Mouse (Mus musculus) myocyte (in vitro differentiated cells): Measurements from ENCODE around the gene Med9. TPM values are rescaled to one million over a fixed set of nuclear protein-coding genes. Genes with fewer than 3 reads are reported as not detected.

Experiments used
- H3K27me3 ChIP-seq: one replicate; pipeline ENCODE4 v1.6.1; 2011; ENCODE audit not compliant: control insufficient read depth, insufficient read depth, insufficient read length
- H3K36me3 ChIP-seq: one replicate; pipeline ENCODE4 v1.6.1; 2011; ENCODE audit not compliant: control insufficient read depth, insufficient read depth
- H3K4me2 ChIP-seq: one replicate; pipeline ENCODE4 v1.6.1; 2011; ENCODE audit warnings: low read depth, control low read depth
- H3K4me3 ChIP-seq: one replicate; pipeline ENCODE4 v1.5.1; 2011; ENCODE audit warnings: mild to moderate bottlenecking, control low read depth, moderate library complexity
- H3K79me2 ChIP-seq: one replicate; pipeline ENCODE4 v1.6.1; 2011; ENCODE audit not compliant: control insufficient read depth, insufficient read depth
- H3ac ChIP-seq: one replicate; pipeline ENCODE4 v1.6.1; 2011; ENCODE audit not compliant: control insufficient read depth, insufficient read length
- CEBPB ChIP-seq: IDR thresholded peaks from 2 replicates; pipeline ENCODE4 v1.6.1; 2011; ENCODE audit warnings: mild to moderate bottlenecking, moderate library complexity; ENCODE audit not compliant: poor library complexity, insufficient read depth, severe bottlenecking
- E2F4 ChIP-seq: IDR thresholded peaks from one replicate; pipeline ENCODE4 v1.6.1; 2011; ENCODE audit warnings: mild to moderate bottlenecking, control low read depth, moderate library complexity; ENCODE audit not compliant: insufficient read depth
- MAX ChIP-seq: IDR thresholded peaks from one replicate; pipeline ENCODE4 v1.6.1; 2011; ENCODE audit warnings: low read depth, mild to moderate bottlenecking, control low read depth
- MYOD1 ChIP-seq, 3 experiments: IDR thresholded peaks; one replicate each; pipeline ENCODE4 v1.6.1; 2011; ENCODE audit warnings: control low read depth in 2 of 3, low read depth in 2 of 3, mild to moderate bottlenecking in 2 of 3, moderate library complexity in 1 of 3; ENCODE audit not compliant: insufficient read length in 2 of 3, control insufficient read depth in 1 of 3
- MYOG ChIP-seq, 3 experiments: IDR thresholded peaks; one replicate each; pipeline ENCODE4 v1.6.1; 2011; ENCODE audit warnings: control low read depth in 2 of 3, low read depth in 2 of 3, mild to moderate bottlenecking in 2 of 3; ENCODE audit not compliant: insufficient read length in 2 of 3, control insufficient read depth in 1 of 3, insufficient read depth in 1 of 3
- POLR2A ChIP-seq: IDR thresholded peaks from one replicate; pipeline ENCODE4 v1.6.1; 2011; ENCODE audit warnings: low read depth, mild to moderate bottlenecking, control low read depth, moderate library complexity; ENCODE audit not compliant: insufficient read length
- POLR2AphosphoS2 ChIP-seq: IDR thresholded peaks from one replicate; pipeline ENCODE4 v1.6.1; 2011; ENCODE audit warnings: low read depth, control low read depth; ENCODE audit not compliant: insufficient read length
- REST ChIP-seq: IDR thresholded peaks from one replicate; pipeline ENCODE4 v1.6.1; 2011; ENCODE audit warnings: mild to moderate bottlenecking, control low read depth, moderate library complexity; ENCODE audit not compliant: insufficient read depth, insufficient read length
- SRF ChIP-seq: IDR thresholded peaks from one replicate; pipeline ENCODE4 v1.6.1; 2011; ENCODE audit warnings: low read depth; ENCODE audit not compliant: control insufficient read depth, insufficient read length
- TCF12 ChIP-seq: IDR thresholded peaks from one replicate; pipeline ENCODE4 v1.6.1; 2011; ENCODE audit warnings: mild to moderate bottlenecking, control low read depth; ENCODE audit not compliant: poor library complexity, insufficient read depth, severe bottlenecking
- TCF3 ChIP-seq: IDR thresholded peaks from one replicate; pipeline ENCODE4 v1.6.1; 2011; ENCODE audit warnings: low read depth, control low read depth; ENCODE audit not compliant: insufficient read length
- USF1 ChIP-seq: IDR thresholded peaks from one replicate; pipeline ENCODE4 v1.6.1; 2011; ENCODE audit warnings: low read depth, mild to moderate bottlenecking, control low read depth, moderate library complexity
- polyA plus RNA-seq: library from polyadenylated mRNA; unstranded; fragments of >200 nt; fragmentation: generic; extraction: Trizol; gene quantifications from one replicate; pipeline ENCODE4 v1.2.1, GENCODE M21; 2012; ENCODE audit warnings: missing spikeins

Gene Med9
- polyA plus RNA-seq, 1 experiment, result 41.6 TPM

DNA sequence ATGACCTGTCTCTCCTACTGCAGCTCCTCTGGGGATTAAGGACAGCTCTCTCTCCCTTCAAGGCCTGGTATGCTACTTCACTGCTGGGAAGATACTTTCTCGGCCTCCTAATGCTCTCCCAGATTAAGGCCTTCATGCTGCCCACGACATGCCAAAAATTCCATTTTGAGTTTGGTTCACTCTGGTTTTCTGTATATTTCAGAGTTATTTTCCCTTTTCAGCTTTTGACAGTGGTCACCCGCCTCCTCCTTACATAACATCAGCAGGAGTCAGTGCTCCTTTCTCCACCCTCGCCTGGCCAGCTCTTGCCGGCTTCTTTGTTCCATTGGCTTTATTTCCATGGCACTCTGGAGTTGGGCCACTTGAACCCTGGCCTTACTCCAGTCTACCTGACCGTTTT lies 56.7 kb downstream of the Med9 start:
- H3K79me2 ChIP-seq, result no peaks in the 10 kb centered on the region
- no peak overlapping the region for H3ac ChIP-seq
- no peak overlapping the region for H3K4me3 ChIP-seq
- TF ChIP-seq E2F4 (no peak), POLR2AphosphoS2 (no peak), MAX (no peak), CEBPB (no peak), USF1 (no peak), REST (no peak), POLR2A (no peak), SRF (no peak)
- peaks cover 9% of the 10 kb centered on the region for H3K27me3 ChIP-seq
- no peaks in the 10 kb centered on the region for H3K36me3 ChIP-seq
- H3K4me2 ChIP-seq, result no peak overlapping the region

DNA sequence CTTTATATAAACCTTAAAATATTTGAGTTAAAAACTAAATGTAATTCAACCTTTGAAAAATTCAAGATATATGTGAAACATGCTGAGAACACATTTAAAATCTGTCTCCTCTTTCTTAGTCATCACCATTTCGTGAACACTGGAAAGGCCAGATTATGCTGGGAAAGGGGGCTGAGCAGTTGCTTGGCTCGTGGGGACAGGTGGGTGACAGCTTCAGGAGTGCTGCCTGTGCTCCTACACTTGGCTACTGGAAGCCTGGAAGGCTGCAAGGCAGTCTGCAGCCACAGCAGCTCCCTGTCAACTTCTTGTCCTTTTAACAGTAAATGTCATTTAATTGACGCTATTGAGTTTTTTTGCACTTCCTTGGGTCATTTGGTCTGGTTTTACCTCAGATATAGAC lies 57.9 kb downstream of the Med9 start:
- H3K27me3 ChIP-seq, result peaks cover 9% of the 10 kb centered on the region
- TF ChIP-seq MYOD1 (IDR thresholded peaks at IDR 0.05; ENCODE audit: control insufficient read depth in 1 of 3, insufficient read length in 2 of 3, low read depth in 2 of 3) (no peak), REST (no peak), POLR2A (no peak), MYOG (IDR thresholded peaks at IDR 0.05; ENCODE audit: control insufficient read depth in 1 of 3, insufficient read depth in 1 of 3, insufficient read length in 2 of 3, low read depth in 2 of 3) (peak in 1 of 3 experiments; percentile 19)
- H3K79me2 ChIP-seq, result no peaks in the 10 kb centered on the region
- H3K36me3 ChIP-seq, result no peaks in the 10 kb centered on the region
- no peak overlapping the region for H3K4me3 ChIP-seq
- H3ac ChIP-seq, result no peak overlapping the region
- H3K4me2 ChIP-seq, result no peak overlapping the region

DNA sequence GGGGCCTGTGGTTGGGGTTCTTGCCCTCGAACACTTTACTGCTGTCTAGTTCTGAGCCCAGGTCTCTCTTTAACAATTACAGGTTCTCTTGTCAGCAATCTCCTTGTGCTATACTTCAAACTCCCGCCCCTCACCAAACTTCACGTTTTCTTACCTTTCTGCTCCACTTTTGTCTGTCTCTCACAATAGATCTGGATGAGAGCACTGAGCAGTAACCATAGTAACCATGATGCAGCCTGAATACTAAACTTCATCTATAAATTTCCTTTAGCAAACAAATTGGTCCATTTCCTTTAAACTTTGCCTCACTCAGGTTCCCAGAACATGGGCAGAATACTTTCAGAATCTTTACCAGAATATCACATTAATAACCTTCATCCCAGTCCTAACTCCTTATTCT lies 61.4 kb downstream of the Med9 start:
- H3K4me2 ChIP-seq, result no peak overlapping the region
- no peak overlapping the region for H3K4me3 ChIP-seq
- no peak for TF ChIP-seq CEBPB
- TF ChIP-seq MYOG (IDR thresholded peaks at IDR 0.05; ENCODE audit: control insufficient read depth in 1 of 3, insufficient read depth in 1 of 3, insufficient read length in 2 of 3, low read depth in 2 of 3), result no peak
- no peak for TF ChIP-seq TCF3
- TF ChIP-seq MAX, result no peak
- TF ChIP-seq POLR2AphosphoS2, result no peak
- no peak for TF ChIP-seq USF1
- no peak for TF ChIP-seq TCF12
- TF ChIP-seq POLR2A, result no peak
- no peak for TF ChIP-seq E2F4
- H3K36me3 ChIP-seq, result no peaks in the 10 kb centered on the region
- H3K27me3 ChIP-seq, result peaks cover 9% of the 10 kb centered on the region
- H3ac ChIP-seq, result no peak overlapping the region
- no peaks in the 10 kb centered on the region for H3K79me2 ChIP-seq

DNA sequence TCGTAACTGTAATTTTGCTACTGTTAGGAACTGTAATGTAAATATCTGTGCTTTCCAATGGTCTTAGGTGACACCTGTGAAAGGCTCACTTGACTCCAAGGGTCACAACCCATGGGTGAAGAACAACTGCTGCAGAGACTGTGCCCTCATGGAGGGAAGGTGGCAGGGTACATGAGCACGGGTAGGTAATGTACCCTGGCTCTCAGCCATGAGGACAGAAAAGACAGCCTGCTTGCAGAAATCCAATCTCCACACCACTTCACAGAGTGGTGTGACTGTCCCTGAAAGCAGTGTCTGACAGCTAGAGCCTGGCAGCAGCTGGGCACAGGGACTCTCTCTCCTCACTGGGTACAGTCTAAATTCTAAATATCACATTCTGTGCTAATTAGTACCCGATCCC lies 63.5 kb downstream of the Med9 start:
- TF ChIP-seq TCF3, result no peak
- no peak for TF ChIP-seq MAX
- TF ChIP-seq TCF12, result no peak
- no peak for TF ChIP-seq POLR2AphosphoS2

More for the DNA sequence above, 63.5 kb downstream of the Med9 start:
- no peaks in the 10 kb centered on the region for H3K79me2 ChIP-seq
- H3ac ChIP-seq, result no peak overlapping the region
- H3K4me2 ChIP-seq, result no peak overlapping the region
- no peak overlapping the region for H3K4me3 ChIP-seq
- H3K36me3 ChIP-seq, result no peaks in the 10 kb centered on the region
- H3K27me3 ChIP-seq, result peaks cover 9% of the 10 kb centered on the region

Other genes with a start within 250 kb of the Med9 start
- gene Pld6, start 160.6 kb upstream of the Med9 start, polyA plus RNA-seq, result 0.02 TPM
- gene Flcn, start 138.2 kb upstream of the Med9 start, polyA plus RNA-seq, result 43.9 TPM
- gene Nt5m, start 108.8 kb upstream of the Med9 start, polyA plus RNA-seq, result 30.8 TPM
- 65.7 TPM for gene Cops3, start 108.4 kb upstream of the Med9 start, polyA plus RNA-seq
- 0.04 TPM for gene Rasd1, start 16.7 kb downstream of the Med9 start, polyA plus RNA-seq
- 15.8 TPM for gene Pemt, start 98.3 kb downstream of the Med9 start, polyA plus RNA-seq
- 26.0 TPM for gene Rai1, start 156.8 kb downstream of the Med9 start, polyA plus RNA-seq